Mouse (Mus musculus): Measurements from ENCODE around the gene Ptpn6. TPM values are rescaled to one million over a fixed set of nuclear protein-coding genes. Genes with fewer than 3 reads are reported as not detected.

Gene Ptpn6
- total and polyA plus RNA-seq, 3 experiments: 91.9 to 184 TPM; not detected in 1

GRCm38 (mm10) chr6:124742839-124743514 is 4.5 kb upstream of the Ptpn6 start:
- H3K4me3 ChIP-seq (ENCODE audit: control insufficient read depth in 1 of 2, insufficient read depth in 1 of 2, low read depth in 2 of 2, low read length in 2 of 2): no peak overlapping the region
- TF ChIP-seq GATA1 (IDR thresholded peaks at IDR 0.05; ENCODE audit: low read depth, low read length) (no peak), POLR2AphosphoS5 (IDR thresholded peaks at IDR 0.05; ENCODE audit: borderline replicate concordance, low read depth, low read length) (no peak), EP300 (IDR thresholded peaks at IDR 0.05; ENCODE audit: low read depth in 1 of 2, low read length in 2 of 2) (no peak)
- H3K4me1 ChIP-seq (ENCODE audit: control insufficient read depth in 1 of 2, insufficient read depth in 2 of 2, low read length in 2 of 2): peaks cover 2 to 13% of the 10 kb centered on the region in 2 experiments; a peak in 3 of 4 replicates
- H3K27ac ChIP-seq (ENCODE audit: control insufficient read depth, low read depth, low read length): no peak overlapping the region
- H3K79me2 ChIP-seq (ENCODE audit: control insufficient read depth, insufficient read depth, low read length, poor library complexity): peaks cover 1% of the 10 kb centered on the region; the same call in 1 of the 2 replicates
- H3K9ac ChIP-seq (ENCODE audit: control insufficient read depth, low read depth, low read length, poor library complexity, severe bottlenecking): no peak overlapping the region
- H3K27me3 ChIP-seq (ENCODE audit: control insufficient read depth in 1 of 2, insufficient read depth in 2 of 2, low read length in 2 of 2): no peaks in the 10 kb centered on the region
- DNase-seq (ENCODE audit: low read depth, low spot score): no peak
- H3K36me3 ChIP-seq (ENCODE audit: control insufficient read depth in 1 of 2, insufficient read depth in 2 of 2, low read length in 2 of 2): peaks cover 0 to 12% of the 10 kb centered on the region in 2 experiments; a peak in 2 of 4 replicates
- H3K9me3 ChIP-seq (replicated peaks; ENCODE audit: insufficient read depth, low read length): no peaks in the 10 kb centered on the region

DNA sequence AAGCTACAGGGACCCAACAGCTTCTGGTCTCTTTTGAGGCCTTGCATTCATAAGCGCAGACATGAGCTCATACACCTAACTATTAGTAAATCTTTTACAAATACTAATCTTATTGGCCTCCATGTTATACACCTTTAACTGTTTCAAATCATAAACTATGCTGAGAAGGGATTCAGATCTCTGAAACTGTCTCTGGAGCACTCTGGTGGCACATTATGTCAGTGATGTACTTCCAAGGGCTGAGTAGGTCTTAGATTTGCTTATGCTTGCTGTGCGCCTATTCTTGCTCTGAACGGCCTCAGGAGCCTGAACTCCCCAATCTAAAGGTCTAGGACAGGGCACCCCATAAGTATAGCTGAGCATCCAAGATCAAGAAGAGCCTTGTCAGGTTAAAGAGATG is 3.3 kb upstream of the Ptpn6 start:
- Histone ChIP-seq H3K79me2 (ENCODE audit: control insufficient read depth, insufficient read depth, low read length, poor library complexity) (peaks cover 1% of the 10 kb centered on the region; the same call in 1 of the 2 replicates), H3K4me3 (ENCODE audit: control insufficient read depth in 1 of 2, insufficient read depth in 1 of 2, low read depth in 2 of 2, low read length in 2 of 2) (peak overlapping the region; percentile 10 to 18; a peak in 3 of 4 replicates), H3K27ac (ENCODE audit: control insufficient read depth, low read depth, low read length) (peak overlapping the region; percentile 96), H3K4me1 (ENCODE audit: control insufficient read depth in 1 of 2, insufficient read depth in 2 of 2, low read length in 2 of 2) (peaks cover 2 to 13% of the 10 kb centered on the region in 2 experiments; a peak in 3 of 4 replicates), H3K36me3 (ENCODE audit: control insufficient read depth in 1 of 2, insufficient read depth in 2 of 2, low read length in 2 of 2) (peaks cover 0 to 12% of the 10 kb centered on the region in 2 experiments; a peak in 2 of 4 replicates), H3K27me3 (ENCODE audit: control insufficient read depth in 1 of 2, insufficient read depth in 2 of 2, low read length in 2 of 2) (no peaks in the 10 kb centered on the region), H3K9ac (ENCODE audit: control insufficient read depth, low read depth, low read length, poor library complexity, severe bottlenecking) (peak overlapping the region; percentile 72), H3K9me3 (replicated peaks; ENCODE audit: insufficient read depth, low read length) (no peaks in the 10 kb centered on the region)
- DNase-seq (ENCODE audit: low read depth, low spot score): no peak
- no peak for TF ChIP-seq ZMIZ1 (IDR thresholded peaks at IDR 0.05; ENCODE audit: low read depth, low read length)
- TF ChIP-seq USF1 (IDR thresholded peaks at IDR 0.05; ENCODE audit: low read depth, low read length): no peak
- TF ChIP-seq MXI1 (IDR thresholded peaks at IDR 0.05; ENCODE audit: low read depth, low read length): peak; percentile 15; the same call in 1 of the 2 replicates
- TF ChIP-seq GATA1 (IDR thresholded peaks at IDR 0.05; ENCODE audit: low read depth, low read length): no peak

- H3K9me3 ChIP-seq (replicated peaks; ENCODE audit: insufficient read depth, low read length): no peaks in the 10 kb centered on the region
- H3K36me3 ChIP-seq (ENCODE audit: control insufficient read depth in 1 of 2, insufficient read depth in 2 of 2, low read length in 2 of 2): peaks cover 0 to 12% of the 10 kb centered on the region in 2 experiments; a peak in 2 of 4 replicates
- H3K4me1 ChIP-seq (ENCODE audit: control insufficient read depth in 1 of 2, insufficient read depth in 2 of 2, low read length in 2 of 2): peaks cover 2 to 13% of the 10 kb centered on the region in 2 experiments; a peak in 3 of 4 replicates
- H3K4me3 ChIP-seq (ENCODE audit: control insufficient read depth in 1 of 2, insufficient read depth in 1 of 2, low read depth in 2 of 2, low read length in 2 of 2): peak within 1 kb of the TSS; percentile 28 to 68
- peak within 1 kb of the TSS; percentile 72 for H3K9ac ChIP-seq (ENCODE audit: control insufficient read depth, low read depth, low read length, poor library complexity, severe bottlenecking)
- peaks cover 1% of the 10 kb centered on the region; the same call in 1 of the 2 replicates for H3K79me2 ChIP-seq (ENCODE audit: control insufficient read depth, insufficient read depth, low read length, poor library complexity)
- no peaks in the 10 kb centered on the region for H3K27me3 ChIP-seq (ENCODE audit: control insufficient read depth in 1 of 2, insufficient read depth in 2 of 2, low read length in 2 of 2)
- peak within 1 kb of the TSS; percentile 96 for H3K27ac ChIP-seq (ENCODE audit: control insufficient read depth, low read depth, low read length)
- peak; percentile 99 for DNase-seq (ENCODE audit: low read depth, low spot score)
- 0 out of 2 replicates have a peak, but pooled peaks have one; percentile 36 for TF ChIP-seq MAX (IDR thresholded peaks at IDR 0.05; ENCODE audit: low read length)
- TF ChIP-seq SIN3A (IDR thresholded peaks at IDR 0.05; ENCODE audit: low read length): peak; percentile 91
- TF ChIP-seq MEF2A (IDR thresholded peaks at IDR 0.05; ENCODE audit: extremely low read depth, insufficient replicate concordance, low read depth, low read length, poor library complexity, severe bottlenecking): peak; percentile 70; the same call in 1 of the 2 replicates
- TF ChIP-seq TBP (IDR thresholded peaks at IDR 0.05; ENCODE audit: low read depth, low read length): peak; percentile 100
- TF ChIP-seq JUND (IDR thresholded peaks at IDR 0.05; ENCODE audit: low read depth, low read length): peak; percentile 88
- TF ChIP-seq HCFC1 (IDR thresholded peaks at IDR 0.05; ENCODE audit: low read depth, low read length): peak; percentile 84
- no peak; the same call in none of the 2 replicates for TF ChIP-seq MXI1 (IDR thresholded peaks at IDR 0.05; ENCODE audit: low read depth, low read length)
- TF ChIP-seq NELFE (IDR thresholded peaks at IDR 0.05; ENCODE audit: low read depth, low read length): peak; percentile 92
- no peak for TF ChIP-seq MAFK (IDR thresholded peaks at IDR 0.05; ENCODE audit: borderline replicate concordance, low read depth, low read length)
- TF ChIP-seq ZC3H11A (IDR thresholded peaks at IDR 0.05; ENCODE audit: low read depth, low read length): no peak
- peak; percentile 98 for TF ChIP-seq ETS1 (IDR thresholded peaks at IDR 0.05; ENCODE audit: low read depth, low read length)
- no peak for TF ChIP-seq USF1 (IDR thresholded peaks at IDR 0.05; ENCODE audit: low read depth, low read length)
- peak; percentile 54; the same call in 1 of the 2 replicates for TF ChIP-seq RCOR1 (IDR thresholded peaks at IDR 0.05; ENCODE audit: low read depth, low read length)
- peak; percentile 99 for TF ChIP-seq ZNF384 (IDR thresholded peaks at IDR 0.05; ENCODE audit: low read depth, low read length)
- peak; percentile 28 for TF ChIP-seq SMC3 (IDR thresholded peaks at IDR 0.05; ENCODE audit: low read depth, low read length)
- peak; percentile 38 for TF ChIP-seq TCF12 (IDR thresholded peaks at IDR 0.05; ENCODE audit: low read depth, low read length)
- peak; percentile 93 for TF ChIP-seq CHD2 (IDR thresholded peaks at IDR 0.05; ENCODE audit: low read length)
These were observed 2.6 kb upstream of the Ptpn6 start, which contains the start of gene Grcc10 for GRCm38 (mm10) chr6:124740888-124741761. Grcc10 (minus strand) TSS chr6:124741374.
